ENCODE assay signal across 9 mouse cellular contexts in the genomic region with DNA sequence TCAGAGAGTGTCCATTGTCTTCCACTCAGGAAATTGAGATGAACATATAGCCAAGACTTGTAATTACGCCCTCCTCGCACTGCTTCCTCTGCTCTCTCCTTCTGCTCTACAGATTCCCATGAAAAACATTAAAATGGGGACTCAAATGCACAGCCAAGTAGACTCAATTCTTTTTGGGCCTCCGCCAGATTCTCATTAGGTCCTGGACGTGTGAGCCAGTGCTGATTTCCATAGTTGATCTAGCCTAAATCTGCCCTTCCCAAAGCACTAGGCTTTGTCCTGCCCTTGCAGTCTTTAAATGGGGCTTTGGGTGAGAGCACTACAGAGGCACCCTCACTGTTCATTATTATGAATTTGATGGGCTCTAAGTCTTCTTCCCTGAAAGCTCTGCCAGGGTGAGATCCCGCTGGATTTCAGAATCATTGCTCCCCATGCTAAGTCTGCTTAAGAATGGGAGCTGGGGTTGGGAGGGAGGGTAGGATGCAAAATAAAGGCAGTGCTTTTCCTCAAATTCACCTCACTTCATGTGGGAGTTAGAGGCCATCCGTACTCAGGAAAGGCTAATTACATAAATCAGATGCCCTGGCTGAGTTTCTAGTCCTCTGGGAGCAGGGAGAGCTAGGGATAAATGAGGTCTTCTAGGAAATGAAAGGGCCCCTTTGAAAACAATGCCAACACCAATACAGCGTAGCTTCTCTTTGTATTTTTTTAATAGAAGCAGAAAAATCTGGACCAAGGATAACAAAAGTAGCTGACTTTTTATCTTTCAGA. TPM values are rescaled to one million over a fixed set of nuclear protein-coding genes. Genes with fewer than 3 reads are reported as not detected.
DNase-seq lines count a peak whose midpoint lies in the region; ATAC-seq lines count a peak whose summit lies in the region.
"Had no signal": no experiment of that assay in that cellular context is flagged by ENCODE, and none has a peak within 500 bp of the region (broad histone marks: within the 10 kb centered on the region; RNA-seq: fewer than 3 reads in every experiment).

No protein-coding gene starts in this region.

- no peaks in the 10 kb centered on the region for H3K27me3 ChIP-seq in neural tube, embryonic 11.5 days (ENCODE audit: control insufficient read depth, insufficient read depth, low read length)
- no peaks in the 10 kb centered on the region for H3K27me3 ChIP-seq in hindbrain, embryonic 15.5 days
- no peaks in the 10 kb centered on the region for H3K27me3 ChIP-seq in neural tube, embryonic 14.5 days (ENCODE audit: control insufficient read depth, insufficient read depth, low read length)

- H3K9me3 ChIP-seq in neural tube, embryonic 11.5 days (ENCODE audit: control insufficient read depth, low read length), result no peaks in the 10 kb centered on the region
- H3K9me3 ChIP-seq in hindbrain, embryonic 15.5 days, result no peaks in the 10 kb centered on the region
- H3K9me3 ChIP-seq in neural tube, embryonic 14.5 days (ENCODE audit: control insufficient read depth, low read length), result no peaks in the 10 kb centered on the region

- H3K9ac ChIP-seq in neural tube, embryonic 11.5 days (ENCODE audit: low read length), result no peak overlapping the region
- no peak overlapping the region for H3K9ac ChIP-seq in hindbrain, embryonic 15.5 days
- no peak overlapping the region for H3K9ac ChIP-seq in neural tube, embryonic 14.5 days (replicated peaks; ENCODE audit: low read depth, low read length)

- H3K4me1 ChIP-seq in neural tube, embryonic 11.5 days (ENCODE audit: control insufficient read depth, insufficient read depth, low read length), result peaks cover 32% of the 10 kb centered on the region
- H3K4me1 ChIP-seq in hindbrain, embryonic 15.5 days (replicated peaks), result peaks cover 60% of the 10 kb centered on the region
- H3K4me1 ChIP-seq in neural tube, embryonic 14.5 days (ENCODE audit: control insufficient read depth, insufficient read depth, low read length), result peaks cover 36% of the 10 kb centered on the region

- 46% methylated on average over 7 of the region's 7 CpGs for WGBS in neural tube, embryonic 11.5 days
- WGBS in hindbrain, embryonic 15.5 days, result 26% methylated on average over 7 of the region's 7 CpGs
- 30% methylated on average over 7 of the region's 7 CpGs for WGBS in neural tube, embryonic 14.5 days

- H3K36me3 ChIP-seq in neural tube, embryonic 11.5 days (ENCODE audit: control insufficient read depth, insufficient read depth, low read length), result no peaks in the 10 kb centered on the region
- H3K36me3 ChIP-seq in hindbrain, embryonic 15.5 days, result no peaks in the 10 kb centered on the region; the same call in 1 of the 2 replicates
- no peaks in the 10 kb centered on the region for H3K36me3 ChIP-seq in neural tube, embryonic 14.5 days (ENCODE audit: control insufficient read depth, insufficient read depth, low read length)

- H3K4me3 ChIP-seq in neural tube, embryonic 11.5 days (ENCODE audit: low read depth, low read length), result no peak overlapping the region
- H3K4me3 ChIP-seq in hindbrain, embryonic 15.5 days, result no peak overlapping the region
- H3K4me3 ChIP-seq in neural tube, embryonic 14.5 days (ENCODE audit: low read depth, low read length), result no peak overlapping the region

- no peak for ATAC-seq in neural tube, embryonic 11.5 days (ENCODE audit: insufficient read depth, low FRiP score, low TSS enrichment)
- peak; percentile 61 for ATAC-seq in hindbrain, embryonic 15.5 days (ENCODE audit: low FRiP score, low read depth)
- 0 out of 2 replicates have a peak, but pooled peaks have one; percentile 25 for ATAC-seq in neural tube, embryonic 14.5 days (ENCODE audit: low read depth)

- no peak overlapping the region for H3K4me2 ChIP-seq in neural tube, embryonic 11.5 days (ENCODE audit: low read depth)
- H3K4me2 ChIP-seq in hindbrain, embryonic 15.5 days, result peak overlapping the region; percentile 3; the same call in 1 of the 2 replicates
- H3K4me2 ChIP-seq in neural tube, embryonic 14.5 days (ENCODE audit: low read depth, low read length), result no peak overlapping the region

- peak overlapping the region; percentile 54 for H3K27ac ChIP-seq in neural tube, embryonic 11.5 days (ENCODE audit: low read depth, low read length)
- peak overlapping the region; percentile 61 for H3K27ac ChIP-seq in hindbrain, embryonic 15.5 days (replicated peaks)
- H3K27ac ChIP-seq in neural tube, embryonic 14.5 days (ENCODE audit: low read depth, low read length), result peak overlapping the region; percentile 52; the same call in 1 of the 2 replicates
- H3K27ac ChIP-seq: macrophage had no signal

- DNase-seq in cerebellum, postnatal 14 days, result peak; percentile 55 to 70
- no peak for DNase-seq in cerebellum, adult 9-10 months
- DNase-seq in neural tube, embryonic 11.5 days (ENCODE audit: low spot score), result no peak
- no peak for DNase-seq in neural tube, embryonic 10.5 days (ENCODE audit: extremely low spot score, low spot score)
- no peak for DNase-seq in ovary, postnatal 36 days (ENCODE audit: low spot score)
- no peak for DNase-seq in urinary bladder, postnatal 10 days (ENCODE audit: low spot score)

RNA-seq across cellular contexts. Expression of a gene that starts 32.3 kb away (rescaled TPM):
- polyA plus RNA-seq in neural tube, embryonic 11.5 days (2014; fragmentation: Nextera tagmentation; extraction: Ambion mirVana), result 325 and 348 TPM in 2 replicates
- polyA plus RNA-seq in hindbrain, embryonic 15.5 days (2015; fragmentation: Nextera tagmentation; extraction: Ambion mirVana), result 786 and 825 TPM in 2 replicates
- polyA plus RNA-seq in neural tube, embryonic 14.5 days (2014; fragmentation: Nextera tagmentation; extraction: Ambion mirVana), result 674 and 756 TPM in 2 replicates

Comparison
In these comparisons a context has a peak if more than half of its experiments do, and no peak if none do; other contexts are left out.
1. DNase-seq: peak in cerebellum, postnatal 14 days (2 of 2); none in cerebellum, adult 9-10 months (single experiment), neural tube, embryonic 11.5 days (single experiment), neural tube, embryonic 10.5 days (single experiment), ovary, postnatal 36 days (single experiment) and urinary bladder, postnatal 10 days (single experiment).
2. Peak in every context shown above with its lines, with median percentiles within 50 percentile points of each other: H3K27ac ChIP-seq.